Mouse (Mus musculus): ENCODE data around the gene Lrrc8d.

GRCm38 (mm10) chr5:105829008-105829586, 129.3 kb downstream of the Lrrc8d start:
- TF ChIP-seq GATA1 (IDR thresholded peaks at IDR 0.05; ENCODE audit: low read length): no peak
- TF ChIP-seq TAL1 (IDR thresholded peaks at IDR 0.05; ENCODE audit: low read length): no peak
